Mouse (Mus musculus): Measurements from ENCODE around the gene Ncf2.

Ncf2 gene

DNA sequence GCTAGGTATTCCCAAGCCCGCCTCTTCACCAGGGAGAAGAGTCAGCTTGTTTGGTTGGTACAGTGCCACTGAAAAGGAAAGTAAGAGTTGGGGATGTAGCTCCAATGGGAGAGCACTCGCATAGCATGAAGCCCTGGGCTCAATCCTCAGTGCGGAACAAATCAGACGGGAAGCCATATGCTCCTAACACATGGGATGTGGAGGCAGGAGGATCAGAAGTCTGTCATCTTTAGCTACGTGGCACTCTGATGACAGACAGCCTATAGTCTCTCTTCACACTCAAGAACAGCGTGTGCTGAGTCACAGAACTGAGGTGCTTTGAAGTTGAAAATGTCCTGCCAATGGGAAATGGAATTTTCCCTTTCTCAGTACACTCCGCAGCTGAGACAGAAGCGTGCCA lies 31.0 kb downstream of the Ncf2 start:
- no peaks in the 10 kb centered on the region for H3K9me3 ChIP-seq (ENCODE audit: low read length)
- H3K4me3 ChIP-seq (replicated peaks; ENCODE audit: low read length) = no peak overlapping the region
- H3K4me1 ChIP-seq (replicated peaks; ENCODE audit: low read depth, low read length) = peaks cover 87% of the 10 kb centered on the region
- peaks cover 56% of the 10 kb centered on the region for H3K36me3 ChIP-seq (ENCODE audit: insufficient read depth, low read length)
- no peaks in the 10 kb centered on the region for H3K27me3 ChIP-seq (ENCODE audit: insufficient read depth, low read length)
- TF ChIP-seq POU5F1 (IDR thresholded peaks at IDR 0.05; ENCODE audit: borderline replicate concordance, low read length) (no peak), NANOG (IDR thresholded peaks at IDR 0.05; ENCODE audit: borderline replicate concordance, low read length) (no peak), CTCF (conservative IDR thresholded peaks at IDR 0.05; ENCODE audit: low read length) (no peak)

DNA sequence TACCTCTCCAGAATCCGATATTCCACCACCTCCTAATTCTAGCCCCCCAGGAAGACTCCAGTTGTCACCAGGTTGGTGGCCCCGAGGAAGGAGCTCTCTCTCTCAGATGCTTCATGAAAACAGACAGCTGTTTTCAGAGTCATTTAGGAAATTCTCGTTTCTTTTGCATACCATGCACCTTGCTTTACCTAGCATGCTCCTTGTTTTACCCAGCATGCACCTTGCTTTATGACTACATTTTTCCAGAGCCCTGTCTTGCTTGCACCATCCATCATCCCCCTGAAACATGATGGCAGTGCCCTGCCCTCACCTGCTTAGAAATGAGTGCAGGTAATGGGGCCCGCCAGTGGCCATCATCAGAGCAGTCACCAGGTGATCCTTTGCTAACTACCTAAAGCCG lies 31.6 kb downstream of the Ncf2 start:
- H3K4me3 ChIP-seq (replicated peaks; ENCODE audit: low read length) = 0 out of 2 replicates have a peak overlapping the region, but pooled peaks have one; percentile 1
- no peak for TF ChIP-seq POU5F1 (IDR thresholded peaks at IDR 0.05; ENCODE audit: borderline replicate concordance, low read length)
- H3K9me3 ChIP-seq (ENCODE audit: low read length) = no peaks in the 10 kb centered on the region
- H3K27me3 ChIP-seq (ENCODE audit: insufficient read depth, low read length) = no peaks in the 10 kb centered on the region
- H3K36me3 ChIP-seq (ENCODE audit: insufficient read depth, low read length) = peaks cover 62% of the 10 kb centered on the region
- H3K4me1 ChIP-seq (replicated peaks; ENCODE audit: low read depth, low read length) = peaks cover 93% of the 10 kb centered on the region

DNA sequence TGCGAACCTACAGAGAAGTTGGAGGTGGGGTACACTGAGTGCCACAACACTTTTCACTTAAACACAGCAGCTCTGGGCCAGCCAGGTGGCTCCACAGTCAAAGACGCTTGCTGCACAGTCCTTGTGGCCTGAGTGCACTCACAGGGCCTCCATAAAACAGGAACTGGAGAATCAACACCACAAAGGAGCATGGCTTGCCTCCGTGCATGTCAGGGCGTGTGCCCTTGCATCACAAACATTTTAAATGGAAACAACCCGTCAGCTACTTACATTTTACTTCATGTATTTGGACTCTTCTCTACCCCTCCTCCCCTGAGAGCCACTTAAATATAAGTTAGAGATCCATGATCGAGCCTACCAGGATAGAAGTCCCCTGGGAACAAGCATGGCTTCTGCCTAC lies 32.3 kb downstream of the Ncf2 start:
- Histone ChIP-seq H3K4me3 (replicated peaks; ENCODE audit: low read length) (0 out of 2 replicates have a peak overlapping the region, but pooled peaks have one; percentile 1), H3K27me3 (ENCODE audit: insufficient read depth, low read length) (no peaks in the 10 kb centered on the region), H3K4me1 (replicated peaks; ENCODE audit: low read depth, low read length) (peaks cover 95% of the 10 kb centered on the region), H3K9me3 (ENCODE audit: low read length) (no peaks in the 10 kb centered on the region), H3K36me3 (ENCODE audit: insufficient read depth, low read length) (peaks cover 69% of the 10 kb centered on the region)
- TF ChIP-seq POU5F1 (IDR thresholded peaks at IDR 0.05; ENCODE audit: borderline replicate concordance, low read length) = no peak
- TF ChIP-seq CTCF (conservative IDR thresholded peaks at IDR 0.05; ENCODE audit: low read length) = no peak
- TF ChIP-seq NANOG (IDR thresholded peaks at IDR 0.05; ENCODE audit: borderline replicate concordance, low read length) = no peak

DNA sequence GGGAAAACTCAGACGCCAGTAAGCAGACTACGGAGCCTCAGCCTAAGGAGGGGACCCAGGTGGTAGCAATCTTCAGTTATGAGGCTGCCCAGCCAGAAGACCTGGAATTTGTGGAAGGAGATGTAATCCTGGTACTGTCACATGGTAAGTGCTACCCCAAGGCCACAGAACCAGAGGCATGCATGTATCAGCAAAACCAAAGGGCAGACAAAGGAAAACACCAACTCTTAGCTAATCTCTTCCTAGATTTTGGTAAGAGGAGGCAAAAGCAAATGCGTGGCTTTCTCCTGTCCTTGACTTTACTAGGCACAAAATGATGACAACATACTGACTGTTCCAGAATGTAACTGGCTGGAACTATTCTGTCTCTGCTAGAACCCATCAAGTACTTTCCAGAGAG lies 35.1 kb downstream of the Ncf2 start:
- Histone ChIP-seq H3K27me3 (ENCODE audit: insufficient read depth, low read length) (no peaks in the 10 kb centered on the region), H3K4me1 (replicated peaks; ENCODE audit: low read depth, low read length) (peaks cover 98% of the 10 kb centered on the region), H3K4me3 (replicated peaks; ENCODE audit: low read length) (no peak overlapping the region), H3K9me3 (ENCODE audit: low read length) (no peaks in the 10 kb centered on the region), H3K36me3 (ENCODE audit: insufficient read depth, low read length) (peaks cover 91% of the 10 kb centered on the region)
- TF ChIP-seq POU5F1 (IDR thresholded peaks at IDR 0.05; ENCODE audit: borderline replicate concordance, low read length) = no peak

DNA sequence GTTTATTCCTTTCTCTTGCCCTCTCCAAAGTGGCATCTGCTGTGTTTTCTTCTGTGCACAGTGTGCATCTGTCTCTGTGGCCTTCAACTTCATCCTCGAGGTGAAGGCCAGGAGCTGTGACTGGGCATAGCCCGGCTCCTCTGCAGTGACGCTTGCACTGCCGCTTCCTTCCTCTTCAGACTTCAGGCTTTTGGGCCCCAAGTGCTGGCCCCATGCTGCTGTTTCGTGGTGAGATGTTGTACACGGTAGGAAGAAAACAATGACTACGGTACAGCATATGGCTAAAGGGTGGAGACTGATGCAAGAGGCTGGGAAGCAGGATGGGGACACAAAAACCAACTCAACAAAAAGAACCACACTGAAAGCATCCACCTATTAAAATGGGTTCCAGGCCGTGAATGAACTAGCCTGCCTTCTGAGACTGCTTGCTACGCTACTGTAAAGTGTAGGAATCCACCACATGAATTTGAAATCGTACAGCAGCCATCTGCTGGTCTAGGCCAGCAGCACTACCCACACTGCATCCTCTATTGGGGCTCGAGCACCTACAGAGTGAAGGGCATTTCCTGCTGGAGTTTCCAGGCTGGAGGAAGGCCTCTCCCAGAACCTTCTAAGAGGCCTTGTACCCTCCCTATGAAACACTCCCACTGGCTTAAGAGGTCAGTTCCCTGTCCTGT lies 38.2 kb downstream of the Ncf2 start:
- Histone ChIP-seq H3K4me1 (replicated peaks; ENCODE audit: low read depth, low read length) (peaks cover 73% of the 10 kb centered on the region), H3K9me3 (ENCODE audit: low read length) (no peaks in the 10 kb centered on the region)
- TF ChIP-seq POU5F1 (IDR thresholded peaks at IDR 0.05; ENCODE audit: borderline replicate concordance, low read length) (no peak), NANOG (IDR thresholded peaks at IDR 0.05; ENCODE audit: borderline replicate concordance, low read length) (no peak), CTCF (conservative IDR thresholded peaks at IDR 0.05; ENCODE audit: low read length) (no peak)

DNA sequence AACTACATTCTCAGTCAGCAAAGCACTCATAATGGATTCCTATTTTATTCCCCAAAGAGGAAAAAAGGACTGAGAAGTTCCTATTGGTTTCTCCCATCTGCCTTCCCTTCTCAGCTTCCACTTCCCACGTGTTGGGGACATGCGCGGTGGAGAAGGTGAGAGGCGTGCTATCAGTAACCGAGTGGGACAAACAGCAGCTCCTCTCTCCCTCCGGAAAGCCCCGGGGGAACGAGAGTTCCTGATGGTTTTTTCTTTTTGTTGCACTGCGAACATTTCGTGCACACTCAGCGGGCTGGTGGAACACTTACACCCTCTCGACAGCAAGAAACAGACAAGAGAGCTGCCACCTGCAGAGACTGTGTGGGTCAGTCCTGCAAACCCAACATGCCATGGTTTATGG lies 38.8 kb downstream of the Ncf2 start:
- Histone ChIP-seq H3K4me1 (replicated peaks; ENCODE audit: low read depth, low read length) (peaks cover 69% of the 10 kb centered on the region), H3K9me3 (ENCODE audit: low read length) (no peaks in the 10 kb centered on the region), H3K27me3 (ENCODE audit: insufficient read depth, low read length) (no peaks in the 10 kb centered on the region), H3K36me3 (ENCODE audit: insufficient read depth, low read length) (peaks cover 99% of the 10 kb centered on the region), H3K4me3 (replicated peaks; ENCODE audit: low read length) (no peak overlapping the region)
- TF ChIP-seq POU5F1 (IDR thresholded peaks at IDR 0.05; ENCODE audit: borderline replicate concordance, low read length) (no peak), NANOG (IDR thresholded peaks at IDR 0.05; ENCODE audit: borderline replicate concordance, low read length) (no peak), CTCF (conservative IDR thresholded peaks at IDR 0.05; ENCODE audit: low read length) (no peak)

More for the DNA sequence above, 38.2 kb downstream of the Ncf2 start:
- no peak overlapping the region for H3K4me3 ChIP-seq (replicated peaks; ENCODE audit: low read length)
- no peaks in the 10 kb centered on the region for H3K27me3 ChIP-seq (ENCODE audit: insufficient read depth, low read length)
- H3K36me3 ChIP-seq (ENCODE audit: insufficient read depth, low read length) = peaks cover 96% of the 10 kb centered on the region

DNA sequence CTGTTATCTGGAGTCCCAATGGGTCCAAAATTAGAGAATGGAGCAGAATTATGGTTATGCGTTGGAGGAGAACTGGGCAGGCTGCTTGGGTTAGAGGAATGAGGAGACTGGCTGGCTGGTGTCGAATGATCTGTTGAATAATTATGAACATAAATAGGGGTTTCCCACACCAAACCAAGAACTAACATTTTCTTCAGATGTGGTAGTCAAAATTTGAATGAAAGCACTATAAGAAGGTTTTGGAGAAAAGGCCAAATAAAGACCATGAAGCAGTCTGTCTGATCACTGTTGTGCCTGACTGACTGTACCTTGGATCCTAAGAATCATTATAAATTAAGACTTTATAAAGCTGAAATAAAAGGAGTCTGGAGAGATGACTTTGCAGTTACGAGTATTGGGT lies 40.3 kb downstream of the Ncf2 start:
- no peaks in the 10 kb centered on the region for H3K9me3 ChIP-seq (ENCODE audit: low read length)
- H3K4me1 ChIP-seq (replicated peaks; ENCODE audit: low read depth, low read length) = peaks cover 61% of the 10 kb centered on the region
- peaks cover 99% of the 10 kb centered on the region for H3K36me3 ChIP-seq (ENCODE audit: insufficient read depth, low read length)
- H3K27me3 ChIP-seq (ENCODE audit: insufficient read depth, low read length) = no peaks in the 10 kb centered on the region
- H3K4me3 ChIP-seq (replicated peaks; ENCODE audit: low read length) = no peak overlapping the region
- TF ChIP-seq NANOG (IDR thresholded peaks at IDR 0.05; ENCODE audit: borderline replicate concordance, low read length) (no peak), POU5F1 (IDR thresholded peaks at IDR 0.05; ENCODE audit: borderline replicate concordance, low read length) (no peak)

DNA sequence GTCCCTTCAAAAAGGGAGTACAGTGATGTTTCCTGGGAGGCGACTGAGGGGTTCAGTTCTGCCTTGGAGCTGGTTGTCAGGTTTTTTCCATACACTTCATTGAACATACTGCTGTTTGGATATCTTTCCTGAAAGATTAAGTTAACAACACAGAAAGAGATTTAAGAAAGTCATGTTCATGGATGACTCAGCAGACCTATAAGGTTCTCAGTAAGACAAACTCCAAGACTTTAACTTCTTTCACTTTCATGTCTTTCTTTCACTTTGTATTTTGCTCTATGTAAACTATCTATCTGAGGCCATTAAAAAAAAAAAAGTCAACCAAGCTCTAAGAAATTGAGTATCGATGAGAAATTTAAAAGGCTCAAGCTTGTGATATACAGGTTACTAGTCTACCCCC lies 41.1 kb downstream of the Ncf2 start:
- Histone ChIP-seq H3K9me3 (ENCODE audit: low read length) (no peaks in the 10 kb centered on the region), H3K4me3 (replicated peaks; ENCODE audit: low read length) (no peak overlapping the region), H3K4me1 (replicated peaks; ENCODE audit: low read depth, low read length) (peaks cover 58% of the 10 kb centered on the region), H3K27me3 (ENCODE audit: insufficient read depth, low read length) (no peaks in the 10 kb centered on the region), H3K36me3 (ENCODE audit: insufficient read depth, low read length) (peaks cover 98% of the 10 kb centered on the region)
- TF ChIP-seq CTCF (conservative IDR thresholded peaks at IDR 0.05; ENCODE audit: low read length) (no peak), NANOG (IDR thresholded peaks at IDR 0.05; ENCODE audit: borderline replicate concordance, low read length) (no peak), POU5F1 (IDR thresholded peaks at IDR 0.05; ENCODE audit: borderline replicate concordance, low read length) (no peak)

DNA sequence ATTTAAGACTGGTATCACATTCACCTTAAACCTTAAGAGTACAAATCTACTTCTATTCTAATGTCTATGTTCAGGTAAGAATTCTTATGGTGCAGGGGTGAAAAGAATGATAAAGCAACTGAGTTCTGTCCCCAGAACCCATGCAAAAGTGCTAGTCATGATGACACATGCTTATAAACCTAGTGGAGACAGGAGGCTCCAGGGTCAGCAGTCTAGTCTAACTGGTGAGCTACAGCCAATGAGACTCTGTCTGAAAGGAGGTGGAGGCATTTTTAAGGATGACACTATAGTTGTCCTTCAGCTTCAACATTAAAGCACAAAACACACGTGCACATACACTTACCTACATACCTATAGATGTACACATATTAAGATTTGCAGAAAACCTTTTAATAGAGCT lies 44.6 kb downstream of the Ncf2 start:
- Histone ChIP-seq H3K4me3 (replicated peaks; ENCODE audit: low read length) (no peak overlapping the region), H3K36me3 (ENCODE audit: insufficient read depth, low read length) (peaks cover 99% of the 10 kb centered on the region), H3K9me3 (ENCODE audit: low read length) (no peaks in the 10 kb centered on the region), H3K4me1 (replicated peaks; ENCODE audit: low read depth, low read length) (peaks cover 34% of the 10 kb centered on the region), H3K27me3 (ENCODE audit: insufficient read depth, low read length) (no peaks in the 10 kb centered on the region)
- no peak for TF ChIP-seq POU5F1 (IDR thresholded peaks at IDR 0.05; ENCODE audit: borderline replicate concordance, low read length)
- no peak for TF ChIP-seq NANOG (IDR thresholded peaks at IDR 0.05; ENCODE audit: borderline replicate concordance, low read length)
- TF ChIP-seq CTCF (conservative IDR thresholded peaks at IDR 0.05; ENCODE audit: low read length) = no peak

Data from E14TG2a.4 (cell line).